Mouse (Mus musculus) forebrain, embryonic 16.5 days (tissue): ENCODE measurements around the gene Aspa. TPM values are rescaled to one million over a fixed set of nuclear protein-coding genes. Genes with fewer than 3 reads are reported as not detected.
"Not testable (repeated sequence)": the region's sequence is repeated elsewhere in the genome, so short reads cannot be mapped to it uniquely, and the experiment has no call there.

Experiments used
- ATAC-seq: fragments of 200-750 bp; cut with Nextera tagmentation; 2 replicates; pipeline ENCODE4 v1.8.0; 2017; ENCODE audit warnings: mild to moderate bottlenecking, moderate library complexity
- H3K27ac ChIP-seq: fragments of 300-500 bp; sonication (generic); 2 replicates; pipeline ENCODE4 v1.5.1; 2014; ENCODE audit warnings: low read length, control low read depth
- H3K27me3 ChIP-seq: fragments of 300-500 bp; sonication (generic); replicated peaks from 2 replicates; pipeline ENCODE4 v1.6.1; 2014; ENCODE audit warnings: low read length; ENCODE audit not compliant: control insufficient read depth, insufficient read depth
- H3K36me3 ChIP-seq: fragments of 300-500 bp; sonication (generic); 2 replicates; pipeline ENCODE4 v1.6.1; 2014; ENCODE audit not compliant: control insufficient read depth, insufficient read depth
- H3K4me1 ChIP-seq: fragments of 300-500 bp; sonication (generic); replicated peaks from 2 replicates; pipeline ENCODE4 v1.6.1; 2014; ENCODE audit warnings: low read length; ENCODE audit not compliant: control insufficient read depth, insufficient read depth
- H3K4me2 ChIP-seq: fragments of 300-500 bp; sonication (generic); 2 replicates; pipeline ENCODE4 v1.6.1; 2014; ENCODE audit warnings: mild to moderate bottlenecking, low read length, control low read depth
- H3K4me3 ChIP-seq: fragments of 300-500 bp; sonication (generic); replicated peaks from 2 replicates; pipeline ENCODE4 v1.5.1; 2014; ENCODE audit warnings: mild to moderate bottlenecking, low read length, control low read depth
- H3K9ac ChIP-seq: fragments of 300-500 bp; sonication (generic); replicated peaks from 2 replicates; pipeline ENCODE4 v1.6.1; 2014; ENCODE audit warnings: low read depth, low read length, control low read depth
- H3K9me3 ChIP-seq: fragments of 300-500 bp; sonication (generic); 2 replicates; pipeline ENCODE4 v1.6.1; 2016; ENCODE audit warnings: low read length; ENCODE audit not compliant: control insufficient read depth
- WGBS: fragments of 180-500 bp; shearing (Covaris S2); extraction: QIAGEN DNeasy Blood & Tissue Kit; methylation state at CpG from one replicate; pipeline ENCODE4 v1.1.7; 2014; 5-methylcytosine and 5-hydroxymethylcytosine counted together
- polyA plus RNA-seq: library from polyadenylated mRNA; unstranded; fragments of >200 nt; fragmentation: Nextera tagmentation; extraction: Ambion mirVana; gene quantifications from 2 replicates; pipeline ENCODE4 v1.2.1, GENCODE M21; 2015

Gene Aspa
- polyA plus RNA-seq, 1 experiment from 2014 or later: 1.3 TPM

GRCm38 (mm10) chr11:73318581-73318980, 10.8 kb downstream of the Aspa start:
- H3K9me3 ChIP-seq, H3K4me3 ChIP-seq, H3K27ac ChIP-seq, H3K9ac ChIP-seq, H3K4me2 ChIP-seq, H3K27me3 ChIP-seq, ATAC-seq, H3K4me1 ChIP-seq, H3K36me3 ChIP-seq: not testable (repeated sequence)
- WGBS: 88% methylated on average over 2 of the region's 2 CpGs

GRCm38 (mm10) chr11:73315961-73316360, 13.4 kb downstream of the Aspa start:
- H3K9ac ChIP-seq: no peak overlapping the region
- no peak overlapping the region for H3K27ac ChIP-seq
- WGBS: 52% methylated on average over 3 of the region's 3 CpGs
- no peak overlapping the region for H3K4me2 ChIP-seq
- no peak overlapping the region for H3K4me3 ChIP-seq
- no peaks in the 10 kb centered on the region for H3K36me3 ChIP-seq
- no peaks in the 10 kb centered on the region for H3K4me1 ChIP-seq
- no peaks in the 10 kb centered on the region for H3K27me3 ChIP-seq
- no peak for ATAC-seq
- no peaks in the 10 kb centered on the region for H3K9me3 ChIP-seq

GRCm38 (mm10) chr11:73303123-73303522, 26.3 kb downstream of the Aspa start:
- Histone ChIP-seq H3K4me1 (no peaks in the 10 kb centered on the region), H3K27ac (no peak overlapping the region), H3K4me2 (no peak overlapping the region), H3K9ac (no peak overlapping the region), H3K27me3 (no peaks in the 10 kb centered on the region), H3K9me3 (no peaks in the 10 kb centered on the region), H3K36me3 (no peaks in the 10 kb centered on the region), H3K4me3 (no peak overlapping the region)
- WGBS: 5% methylated on average over 2 of the region's 2 CpGs
- no peak for ATAC-seq

GRCm38 (mm10) chr11:73289621-73290020, 39.8 kb downstream of the Aspa start:
- no peak overlapping the region for H3K27ac ChIP-seq
- ATAC-seq: no peak
- H3K4me1 ChIP-seq: no peaks in the 10 kb centered on the region
- no peaks in the 10 kb centered on the region for H3K36me3 ChIP-seq
- no peak overlapping the region for H3K4me2 ChIP-seq
- no peaks in the 10 kb centered on the region for H3K27me3 ChIP-seq
- H3K4me3 ChIP-seq: no peak overlapping the region
- 81% methylated on average over 1 of the region's 1 CpGs for WGBS
- no peaks in the 10 kb centered on the region for H3K9me3 ChIP-seq
- H3K9ac ChIP-seq: no peak overlapping the region

- no peak for ATAC-seq
- Histone ChIP-seq H3K9me3 (no peaks in the 10 kb centered on the region), H3K27ac (no peak overlapping the region), H3K4me3 (no peak overlapping the region), H3K27me3 (no peaks in the 10 kb centered on the region), H3K4me2 (no peak overlapping the region), H3K36me3 (no peaks in the 10 kb centered on the region), H3K9ac (no peak overlapping the region), H3K4me1 (no peaks in the 10 kb centered on the region)
Measured at GRCm38 (mm10) chr11:73284351-73284750, 45.0 kb downstream of the Aspa start.

GRCm38 (mm10) chr11:73283926-73284325, 45.5 kb downstream of the Aspa start:
- Histone ChIP-seq H3K4me3 (no peak overlapping the region), H3K4me2 (no peak overlapping the region), H3K4me1 (no peaks in the 10 kb centered on the region), H3K9ac (no peak overlapping the region), H3K36me3 (no peaks in the 10 kb centered on the region), H3K9me3 (no peaks in the 10 kb centered on the region), H3K27ac (no peak overlapping the region), H3K27me3 (no peaks in the 10 kb centered on the region)
- no peak for ATAC-seq
- WGBS: 44% methylated on average over 1 of the region's 1 CpGs

- H3K27ac ChIP-seq: no peak overlapping the region
- no peak overlapping the region for H3K4me2 ChIP-seq
- H3K4me3 ChIP-seq: no peak overlapping the region
- no peaks in the 10 kb centered on the region for H3K4me1 ChIP-seq
- no peak for ATAC-seq
- no peaks in the 10 kb centered on the region for H3K27me3 ChIP-seq
- 79% methylated on average over 9 of the region's 9 CpGs for WGBS
- H3K36me3 ChIP-seq: no peaks in the 10 kb centered on the region
- H3K9me3 ChIP-seq: no peaks in the 10 kb centered on the region
- no peak overlapping the region for H3K9ac ChIP-seq
Measured at GRCm38 (mm10) chr11:73283369-73283768, 46.0 kb downstream of the Aspa start.

- no peaks in the 10 kb centered on the region for H3K36me3 ChIP-seq
- H3K27ac ChIP-seq: no peak overlapping the region
- WGBS: 2% methylated on average over 16 of the region's 16 CpGs
Measured at GRCm38 (mm10) chr11:73281528-73282027, 47.8 kb downstream of the Aspa start.

DNA sequence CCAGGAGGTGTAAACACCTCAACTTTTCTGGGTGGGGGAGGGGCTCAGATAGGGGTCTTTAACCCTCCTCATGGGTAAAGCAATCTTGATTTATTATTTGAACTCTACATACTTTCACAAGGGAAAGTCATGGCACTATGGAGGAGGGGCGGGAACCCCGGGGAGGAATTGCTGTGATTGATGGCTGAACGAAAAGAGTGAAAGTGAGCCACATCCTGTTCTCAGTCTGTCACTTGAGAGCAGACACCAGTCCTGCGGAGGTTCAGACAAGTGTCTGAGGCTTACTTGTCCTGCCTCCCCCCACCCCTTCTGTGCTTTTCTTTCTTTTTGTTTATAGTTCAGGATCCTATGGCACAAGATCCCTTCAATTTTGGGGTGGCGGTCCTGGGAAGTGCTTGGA, 48.7 kb downstream of the Aspa start:
- no peak overlapping the region for H3K4me2 ChIP-seq
- H3K27ac ChIP-seq: no peak overlapping the region

More at GRCm38 (mm10) chr11:73281528-73282027, 47.8 kb downstream of the Aspa start:
- peak overlapping the region; percentile 58 for H3K4me2 ChIP-seq
- peak overlapping the region; percentile 55 for H3K9ac ChIP-seq
- H3K9me3 ChIP-seq: no peaks in the 10 kb centered on the region
- peak overlapping the region; percentile 44 for H3K4me3 ChIP-seq
- H3K27me3 ChIP-seq: no peaks in the 10 kb centered on the region
- ATAC-seq: peak; percentile 91
- H3K4me1 ChIP-seq: no peaks in the 10 kb centered on the region

DNA sequence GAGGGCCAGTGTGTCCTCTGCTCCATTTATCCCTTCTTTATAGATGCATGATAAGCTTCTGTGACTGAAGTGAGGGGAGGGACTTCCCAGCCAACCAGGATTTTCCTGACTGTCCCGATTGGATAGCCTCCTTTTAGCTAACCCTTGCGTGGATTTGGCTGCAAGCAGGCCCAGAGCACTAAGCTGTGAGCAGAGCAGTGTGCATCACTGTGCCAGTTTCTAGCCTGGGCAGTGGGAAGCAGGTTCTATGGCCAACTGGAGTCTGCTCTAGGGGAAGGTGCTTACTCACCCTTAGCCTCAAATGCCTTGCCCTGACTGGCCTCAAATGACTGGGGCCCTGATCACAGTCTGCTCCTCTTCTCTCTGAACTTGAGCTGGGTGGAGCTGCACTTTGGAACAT, 54.6 kb downstream of the Aspa start:
- ATAC-seq: no peak
- Histone ChIP-seq H3K4me1 (no peaks in the 10 kb centered on the region), H3K27ac (no peak overlapping the region), H3K9ac (no peak overlapping the region), H3K4me2 (no peak overlapping the region), H3K36me3 (no peaks in the 10 kb centered on the region), H3K27me3 (no peaks in the 10 kb centered on the region), H3K4me3 (no peak overlapping the region), H3K9me3 (no peaks in the 10 kb centered on the region)
- WGBS: 23% methylated on average over 2 of the region's 2 CpGs

More for the DNA sequence above, 48.7 kb downstream of the Aspa start:
- Histone ChIP-seq H3K36me3 (no peaks in the 10 kb centered on the region), H3K27me3 (no peaks in the 10 kb centered on the region), H3K9me3 (no peaks in the 10 kb centered on the region), H3K4me3 (no peak overlapping the region), H3K9ac (no peak overlapping the region), H3K4me1 (no peaks in the 10 kb centered on the region)
- no peak for ATAC-seq
- WGBS: 68% methylated on average over 5 of the region's 5 CpGs
